8 mouse cellular contexts compared by ENCODE assay signal in the genomic region with DNA sequence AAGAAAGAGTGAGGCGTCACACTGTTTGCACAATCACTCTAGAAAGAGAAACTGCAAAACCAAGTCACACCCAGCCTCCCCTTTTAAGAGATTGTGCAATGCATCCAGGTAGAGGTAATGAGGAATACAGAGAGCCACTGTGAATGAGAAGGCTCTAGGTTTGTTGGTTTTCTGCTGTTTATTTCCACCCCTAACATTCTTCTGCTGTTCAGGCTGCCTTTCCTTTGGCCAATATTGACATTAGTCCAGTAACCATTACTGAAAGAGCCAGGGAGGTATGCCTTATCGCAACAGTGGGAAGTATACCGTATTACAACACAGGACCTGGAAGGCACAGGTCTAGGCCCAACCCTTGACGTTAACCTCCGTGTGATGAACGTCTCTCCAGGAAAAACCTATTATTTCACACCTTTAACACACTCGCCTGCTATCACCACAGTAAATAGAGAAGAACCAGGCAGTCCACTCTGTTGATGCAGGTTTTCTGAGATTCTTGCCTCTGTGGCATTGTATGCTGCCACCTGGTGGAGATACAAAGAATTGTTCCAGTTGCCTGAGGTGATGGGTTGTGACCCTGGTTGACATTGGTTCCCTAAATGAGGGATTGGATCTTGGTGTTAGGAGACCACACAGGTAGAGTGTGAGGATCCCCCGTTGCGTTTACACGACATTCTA. TPM values are rescaled to one million over a fixed set of nuclear protein-coding genes. Genes with fewer than 3 reads are reported as not detected.
DNase-seq lines count a peak whose midpoint lies in the region; ATAC-seq and TF ChIP-seq lines count a peak whose summit lies in the region.

No protein-coding gene starts in this region.

- H3K4me3 ChIP-seq in heart, embryonic 12.5 days = no peak overlapping the region
- no peak overlapping the region for H3K4me3 ChIP-seq in forebrain, embryonic 16.5 days (replicated peaks; ENCODE audit: low read length)
- no peak overlapping the region for H3K4me3 ChIP-seq in kidney, adult 2 months (ENCODE audit: insufficient read depth, low read depth, low read length)
- no peak overlapping the region for H3K4me3 ChIP-seq in limb, embryonic 14.5 days (replicated peaks; ENCODE audit: low read length)
- no peak overlapping the region for H3K4me3 ChIP-seq in midbrain, embryonic 16.5 days (ENCODE audit: low read depth, low read length)
- H3K4me3 ChIP-seq in stomach, embryonic 15.5 days (replicated peaks) = no peak overlapping the region

- no peak overlapping the region for H3K4me2 ChIP-seq in heart, embryonic 12.5 days
- H3K4me2 ChIP-seq in forebrain, embryonic 16.5 days (ENCODE audit: low read length) = no peak overlapping the region
- H3K4me2 ChIP-seq in limb, embryonic 14.5 days (replicated peaks; ENCODE audit: low read depth, low read length, severe bottlenecking) = no peak overlapping the region
- no peak overlapping the region for H3K4me2 ChIP-seq in midbrain, embryonic 16.5 days (ENCODE audit: low read length)
- peak overlapping the region; percentile 25; the same call in 1 of the 2 replicates for H3K4me2 ChIP-seq in stomach, embryonic 15.5 days

- TF ChIP-seq POLR2A in kidney, adult 2 months (IDR thresholded peaks at IDR 0.05; ENCODE audit: low read depth, low read length) = no peak
- no peak for TF ChIP-seq POLR2A in limb, embryonic 14.5 days (IDR thresholded peaks at IDR 0.05; ENCODE audit: borderline replicate concordance, extremely low read depth, insufficient read depth, insufficient read length)

- H3K27ac ChIP-seq in heart, embryonic 12.5 days (ENCODE audit: poor library complexity, severe bottlenecking) = no peak overlapping the region
- H3K27ac ChIP-seq in forebrain, embryonic 16.5 days (ENCODE audit: low read length) = no peak overlapping the region
- no peak overlapping the region for H3K27ac ChIP-seq in kidney, adult 2 months (ENCODE audit: insufficient read depth, low read depth, low read length)
- no peak overlapping the region for H3K27ac ChIP-seq in limb, embryonic 14.5 days (replicated peaks; ENCODE audit: low read depth, low read length)
- no peak overlapping the region for H3K27ac ChIP-seq in midbrain, embryonic 16.5 days (ENCODE audit: low read length)
- peak overlapping the region; percentile 38; the same call in 1 of the 2 replicates for H3K27ac ChIP-seq in stomach, embryonic 15.5 days

- H3K4me1 ChIP-seq in heart, embryonic 12.5 days (replicated peaks) = no peaks in the 10 kb centered on the region
- peaks cover 9% of the 10 kb centered on the region for H3K4me1 ChIP-seq in forebrain, embryonic 16.5 days (replicated peaks; ENCODE audit: control insufficient read depth, insufficient read depth, low read length)
- H3K4me1 ChIP-seq in kidney, adult 2 months (ENCODE audit: control insufficient read depth, insufficient read depth, low read length) = no peaks in the 10 kb centered on the region
- H3K4me1 ChIP-seq in limb, embryonic 14.5 days (ENCODE audit: control insufficient read depth, insufficient read depth, low read length) = no peaks in the 10 kb centered on the region
- no peaks in the 10 kb centered on the region for H3K4me1 ChIP-seq in midbrain, embryonic 16.5 days (ENCODE audit: control insufficient read depth, insufficient read depth, low read length)
- H3K4me1 ChIP-seq in stomach, embryonic 15.5 days = no peaks in the 10 kb centered on the region

- no peaks in the 10 kb centered on the region for H3K9me3 ChIP-seq in heart, embryonic 12.5 days (replicated peaks)
- H3K9me3 ChIP-seq in forebrain, embryonic 16.5 days (ENCODE audit: control insufficient read depth, low read length) = no peaks in the 10 kb centered on the region
- no peaks in the 10 kb centered on the region for H3K9me3 ChIP-seq in limb, embryonic 14.5 days (ENCODE audit: control insufficient read depth, low read length)
- no peaks in the 10 kb centered on the region for H3K9me3 ChIP-seq in midbrain, embryonic 16.5 days (replicated peaks; ENCODE audit: control insufficient read depth, low read length, poor library complexity, severe bottlenecking)
- no peaks in the 10 kb centered on the region for H3K9me3 ChIP-seq in stomach, embryonic 15.5 days

- WGBS in heart, embryonic 12.5 days = 30% methylated on average over 10 of the region's 10 CpGs
- 36% methylated on average over 10 of the region's 10 CpGs for WGBS in forebrain, embryonic 16.5 days
- WGBS in kidney, adult 2 months = 33% methylated on average over 10 of the region's 10 CpGs
- WGBS in limb, embryonic 14.5 days = 31% methylated on average over 10 of the region's 10 CpGs
- 35% methylated on average over 10 of the region's 10 CpGs for WGBS in midbrain, embryonic 16.5 days
- WGBS in stomach, embryonic 15.5 days = 22% methylated on average over 10 of the region's 10 CpGs

- H3K36me3 ChIP-seq in heart, embryonic 12.5 days = no peaks in the 10 kb centered on the region
- no peaks in the 10 kb centered on the region for H3K36me3 ChIP-seq in forebrain, embryonic 16.5 days (ENCODE audit: control insufficient read depth, insufficient read depth)
- H3K36me3 ChIP-seq in kidney, adult 2 months (ENCODE audit: control insufficient read depth, insufficient read depth, low read length) = no peaks in the 10 kb centered on the region
- H3K36me3 ChIP-seq in limb, embryonic 14.5 days (ENCODE audit: control insufficient read depth, insufficient read depth, low read length) = no peaks in the 10 kb centered on the region
- no peaks in the 10 kb centered on the region for H3K36me3 ChIP-seq in midbrain, embryonic 16.5 days (ENCODE audit: control insufficient read depth, insufficient read depth, low read length)
- H3K36me3 ChIP-seq in stomach, embryonic 15.5 days = no peaks in the 10 kb centered on the region

- H3K27me3 ChIP-seq in heart, embryonic 12.5 days (replicated peaks) = no peaks in the 10 kb centered on the region
- H3K27me3 ChIP-seq in forebrain, embryonic 16.5 days (replicated peaks; ENCODE audit: control insufficient read depth, insufficient read depth, low read length) = no peaks in the 10 kb centered on the region
- H3K27me3 ChIP-seq in kidney, adult 2 months (replicated peaks; ENCODE audit: control insufficient read depth, insufficient read depth, low read length) = no peaks in the 10 kb centered on the region
- H3K27me3 ChIP-seq in limb, embryonic 14.5 days (ENCODE audit: control insufficient read depth, insufficient read depth, low read length) = no peaks in the 10 kb centered on the region
- no peaks in the 10 kb centered on the region for H3K27me3 ChIP-seq in midbrain, embryonic 16.5 days (ENCODE audit: control insufficient read depth, insufficient read depth, low read depth, low read length)
- no peaks in the 10 kb centered on the region for H3K27me3 ChIP-seq in stomach, embryonic 15.5 days (replicated peaks)

- peak; percentile 18 to 54 for DNase-seq in heart, adult 18-20 months
- DNase-seq in c-Kit-positive CD71-positive TER-119-positive erythroid progenitor cells, embryonic 14.5 days (ENCODE audit: low spot score) = peak; percentile 18
- DNase-seq in kidney, adult 2 months = peak; percentile 38
- DNase-seq in limb, embryonic 14.5 days (ENCODE audit: low spot score) = peak; percentile 36

- no peak for ATAC-seq in heart, embryonic 12.5 days (ENCODE audit: insufficient number of reproducible peaks, low FRiP score)
- peak; percentile 53 for ATAC-seq in forebrain, embryonic 16.5 days
- no peak for ATAC-seq in limb, embryonic 14.5 days (ENCODE audit: low FRiP score, low read depth)
- ATAC-seq in midbrain, embryonic 16.5 days = peak; percentile 56
- ATAC-seq in stomach, embryonic 15.5 days (ENCODE audit: insufficient read depth, low FRiP score, low read depth) = peak; percentile 97

- peak; percentile 70 for TF ChIP-seq CTCF in kidney, adult 2 months (conservative IDR thresholded peaks at IDR 0.05; ENCODE audit: insufficient read depth, insufficient read length, low read depth, low read length)

- H3K9ac ChIP-seq in heart, embryonic 12.5 days = no peak overlapping the region
- H3K9ac ChIP-seq in forebrain, embryonic 16.5 days (replicated peaks; ENCODE audit: low read depth, low read length) = no peak overlapping the region
- no peak overlapping the region for H3K9ac ChIP-seq in limb, embryonic 14.5 days (ENCODE audit: low read depth, low read length, severe bottlenecking)
- no peak overlapping the region for H3K9ac ChIP-seq in midbrain, embryonic 16.5 days (ENCODE audit: low read depth, low read length)
- no peak overlapping the region for H3K9ac ChIP-seq in stomach, embryonic 15.5 days

RNA-seq across cellular contexts. Expression of a gene that starts 42.5 kb away (rescaled TPM):
- total RNA-seq in heart, adult 18-20 months (2021) = 1 to 10 TPM; 4.9 to 5.2 TPM
- polyA plus RNA-seq in heart, embryonic 12.5 days (2016; fragmentation: Nextera tagmentation; extraction: Ambion mirVana) = 5.0 and 5.4 TPM in 2 replicates
- polyA plus RNA-seq in forebrain, embryonic 16.5 days (2015; fragmentation: Nextera tagmentation; extraction: Ambion mirVana) = 11.0 and 11.7 TPM in 2 replicates
- 2.0 and 2.2 TPM in 2 replicates for polyA plus RNA-seq in kidney, adult 2 months (2012; rRNA removed)
- polyA plus RNA-seq in limb, embryonic 14.5 days (2012; rRNA removed) = 3.6 and 4.5 TPM in 2 replicates
- 5.0 and 5.3 TPM in 2 replicates for polyA plus RNA-seq in limb, embryonic 14.5 days (2014; fragmentation: Nextera tagmentation; extraction: Ambion mirVana)
- polyA plus RNA-seq in midbrain, embryonic 16.5 days (2015; fragmentation: Nextera tagmentation; extraction: Ambion mirVana) = 14.1 and 14.2 TPM in 2 replicates
- polyA plus RNA-seq in stomach, embryonic 15.5 days (2015; fragmentation: Nextera tagmentation; extraction: Ambion mirVana) = 4.6 and 4.8 TPM in 2 replicates

RNA-seq across cellular contexts. Expression of a gene that starts 42.5 kb away (rescaled TPM):
- total RNA-seq in heart, adult 18-20 months (2021) = 1 to 10 TPM; 9.2 to 9.3 TPM
- 17.6 and 18.6 TPM in 2 replicates for polyA plus RNA-seq in heart, embryonic 12.5 days (2016; fragmentation: Nextera tagmentation; extraction: Ambion mirVana)
- 15.2 and 18.3 TPM in 2 replicates for polyA plus RNA-seq in forebrain, embryonic 16.5 days (2015; fragmentation: Nextera tagmentation; extraction: Ambion mirVana)
- 5.3 and 6.3 TPM in 2 replicates for polyA plus RNA-seq in kidney, adult 2 months (2012; rRNA removed)
- polyA plus RNA-seq in limb, embryonic 14.5 days (2012; rRNA removed) = 10.9 and 11.4 TPM in 2 replicates
- 21.9 and 22.9 TPM in 2 replicates for polyA plus RNA-seq in limb, embryonic 14.5 days (2014; fragmentation: Nextera tagmentation; extraction: Ambion mirVana)
- polyA plus RNA-seq in midbrain, embryonic 16.5 days (2015; fragmentation: Nextera tagmentation; extraction: Ambion mirVana) = 12.2 and 12.7 TPM in 2 replicates
- 16.6 and 18.6 TPM in 2 replicates for polyA plus RNA-seq in stomach, embryonic 15.5 days (2015; fragmentation: Nextera tagmentation; extraction: Ambion mirVana)

Comparison
In these comparisons a context has a peak if more than half of its experiments do, and no peak if none do; other contexts are left out.
1. ATAC-seq: peak in forebrain, embryonic 16.5 days (single experiment), midbrain, embryonic 16.5 days (single experiment) and stomach, embryonic 15.5 days (single experiment); none in heart, embryonic 12.5 days (single experiment) and limb, embryonic 14.5 days (single experiment).
2. Peak in every context shown above with its lines, with median percentiles within 50 percentile points of each other: DNase-seq.